Mouse (Mus musculus) erythroid progenitor cell, adult 5-6 weeks (primary cell): ENCODE results near the gene 1110002E22Rik. TPM values are rescaled to one million over a fixed set of nuclear protein-coding genes. Genes with fewer than 3 reads are reported as not detected.

Experiments used
- ATAC-seq: replicated peaks from 2 replicates; pipeline ENCODE4 v1.8.0; 2016; ENCODE audit warnings: moderate number of reproducible peaks, mild to moderate bottlenecking, moderate TSS enrichment, inconsistent platforms; ENCODE audit not compliant: poor library complexity, low FRiP score, severe bottlenecking
- total RNA-seq, 2 experiments: library from RNA; stranded (forward) in 1 of 2; stranded (reverse) in 1 of 2; fragments of 150-400 nt in 1 of 2; fragments of 186-747, 209-891 nt in 1 of 2; gene quantifications; 2 replicates each; pipeline versions ENCODE4 v1.2.3 to v1.2.4; 2015 to 2017; ENCODE audit warnings: low replicate concordance in 2 of 2

The 1110002E22Rik gene
- total RNA-seq (2015; ENCODE audit: low replicate concordance) (not detected in 2 replicates), total RNA-seq (2017; ENCODE audit: low replicate concordance) (not detected in 2 replicates)

DNA sequence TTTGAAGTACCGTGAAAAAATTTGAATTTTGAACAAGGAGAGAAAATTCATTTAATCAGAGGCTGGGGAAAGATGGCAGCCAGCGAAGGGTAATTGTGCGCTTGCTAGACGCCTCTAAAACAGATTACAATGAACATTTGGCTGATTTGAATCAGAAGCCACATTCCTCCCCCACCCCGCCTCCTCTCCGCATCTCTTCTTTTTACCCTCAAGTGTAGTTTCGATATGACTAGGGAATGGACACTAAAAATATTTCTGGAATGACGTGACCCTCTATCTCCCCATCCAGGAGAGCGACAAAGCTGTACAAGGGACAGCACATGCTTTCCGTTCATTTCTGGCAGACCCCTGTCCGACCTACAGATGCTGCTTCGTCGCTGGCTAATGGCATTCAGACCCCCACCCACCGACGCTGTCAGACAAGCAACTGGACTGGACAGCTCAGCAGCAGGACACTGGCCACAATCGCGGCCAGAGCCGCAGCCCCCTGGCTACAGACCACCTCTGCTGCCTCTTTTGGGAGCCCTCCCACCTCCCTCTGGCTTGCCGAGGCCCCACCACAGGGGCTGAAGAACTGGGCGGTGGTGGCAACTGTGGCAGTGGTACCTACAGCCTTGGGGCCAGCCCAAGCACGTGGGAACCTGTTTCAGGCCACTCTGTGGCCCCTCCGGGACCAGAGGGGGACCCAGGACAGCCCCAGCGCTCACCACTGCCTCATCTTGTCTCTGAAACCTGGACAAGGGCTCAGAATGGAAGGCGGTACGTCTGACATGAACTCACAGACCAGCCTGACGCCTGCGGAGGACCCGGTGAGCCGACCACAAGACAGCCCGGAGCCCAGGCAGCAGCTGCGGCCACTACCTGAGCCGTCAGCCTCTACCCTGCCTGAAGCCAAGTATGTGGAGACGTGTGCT, at the start of gene 1110002E22Rik:
1110002E22Rik (plus strand) TSS at position 321 of the 914 bp plus-strand sequence.
- ATAC-seq, result no peak

DNA sequence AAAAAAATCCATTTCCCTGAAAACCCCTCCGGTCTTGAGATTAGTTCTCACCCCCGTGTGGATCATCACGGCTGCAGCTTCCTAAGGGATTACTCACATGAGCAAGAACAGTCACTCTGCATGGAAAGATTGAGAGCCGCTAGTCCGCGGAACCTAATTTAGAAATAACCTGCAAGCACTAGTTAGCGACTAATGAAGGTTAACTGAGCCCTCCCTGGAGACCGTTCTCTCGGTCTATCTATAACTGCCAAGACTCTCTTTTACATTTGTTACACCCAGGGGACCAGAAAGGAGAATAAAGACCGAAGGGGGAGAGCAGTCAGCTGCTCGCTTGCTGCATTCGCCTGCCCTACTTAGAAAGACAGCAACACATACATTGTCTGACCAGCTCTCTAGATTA, 48.0 kb upstream of the 1110002E22Rik start:
- no peak for ATAC-seq

DNA sequence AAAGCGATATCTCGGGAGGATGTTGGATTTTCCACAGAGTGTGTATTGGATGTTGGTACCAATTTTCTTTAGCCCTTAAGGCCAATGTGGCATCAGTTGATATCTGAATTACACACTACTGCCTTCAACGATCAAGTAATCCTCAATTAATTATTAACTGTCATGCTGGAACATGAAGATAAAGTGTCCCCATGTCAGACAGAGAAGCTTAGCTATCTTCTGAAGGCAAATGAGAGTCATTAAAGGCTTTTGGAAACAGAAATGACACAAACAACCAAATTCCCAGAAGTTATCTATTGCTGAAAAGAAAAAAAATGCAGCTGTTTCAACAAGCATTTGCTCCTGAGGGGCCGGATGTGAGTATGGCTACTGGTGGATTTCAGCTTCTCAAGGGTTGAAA, 42.8 kb upstream of the 1110002E22Rik start:
- ATAC-seq, result no peak

DNA sequence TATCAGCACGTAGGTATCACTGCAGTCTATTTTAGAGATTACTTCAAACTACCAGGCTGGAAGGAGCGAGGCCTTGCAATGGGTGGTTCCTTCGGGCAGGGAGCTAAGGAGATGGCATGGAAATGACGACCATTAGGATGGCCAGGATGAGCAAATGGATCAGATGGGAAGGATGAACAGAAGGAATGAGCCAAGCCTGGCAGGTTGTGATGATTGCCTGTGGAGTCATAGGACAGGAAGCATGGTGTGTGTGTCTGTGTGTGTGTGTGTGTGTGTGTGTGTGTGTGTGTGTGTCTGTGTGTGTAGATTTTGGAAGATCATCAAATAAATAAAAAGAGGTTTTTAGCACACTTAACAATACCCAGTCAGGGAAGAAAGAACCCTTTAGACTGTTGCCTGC, 42.2 kb upstream of the 1110002E22Rik start:
- no peak for ATAC-seq

GRCm38 (mm10) chr3:138026286-138026685, 38.6 kb upstream of the 1110002E22Rik start:
- ATAC-seq, result no peak

DNA sequence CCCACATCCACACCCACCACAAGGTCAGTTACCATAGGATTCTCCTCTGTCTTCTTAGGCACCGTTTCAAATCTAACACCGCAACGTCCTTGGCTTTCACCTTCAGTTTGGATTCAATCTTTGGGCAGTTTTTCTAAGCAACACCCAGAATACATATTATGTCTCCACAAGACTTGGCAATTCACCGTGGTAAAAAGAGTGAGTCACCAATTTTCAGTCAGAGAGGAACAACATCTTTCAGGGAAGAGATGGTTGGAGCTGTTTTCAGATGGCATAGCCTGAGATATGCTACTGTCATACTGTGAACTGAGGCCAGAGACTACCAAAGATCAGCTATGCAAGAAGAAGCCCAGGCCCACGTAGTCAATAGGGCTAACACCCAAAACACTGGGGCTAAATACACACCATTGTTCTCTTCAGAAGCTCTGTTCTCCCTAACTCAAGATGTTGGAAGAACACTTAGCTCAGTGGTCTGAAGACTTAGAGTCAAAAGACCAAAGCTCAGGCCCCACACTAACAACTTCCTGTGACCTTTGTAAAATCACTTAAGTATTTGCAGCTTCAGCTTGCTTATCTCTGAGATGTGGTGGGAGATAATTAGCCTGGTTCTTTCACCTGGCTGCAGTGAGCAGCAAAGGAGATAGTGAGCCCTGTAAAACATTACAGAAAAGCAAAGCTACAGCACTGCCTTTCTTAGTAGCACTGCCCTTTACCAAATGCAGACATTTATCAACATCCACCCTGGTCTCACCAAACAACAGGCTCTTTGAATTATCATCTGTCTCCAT, 37.1 kb upstream of the 1110002E22Rik start:
- no peak for ATAC-seq

DNA sequence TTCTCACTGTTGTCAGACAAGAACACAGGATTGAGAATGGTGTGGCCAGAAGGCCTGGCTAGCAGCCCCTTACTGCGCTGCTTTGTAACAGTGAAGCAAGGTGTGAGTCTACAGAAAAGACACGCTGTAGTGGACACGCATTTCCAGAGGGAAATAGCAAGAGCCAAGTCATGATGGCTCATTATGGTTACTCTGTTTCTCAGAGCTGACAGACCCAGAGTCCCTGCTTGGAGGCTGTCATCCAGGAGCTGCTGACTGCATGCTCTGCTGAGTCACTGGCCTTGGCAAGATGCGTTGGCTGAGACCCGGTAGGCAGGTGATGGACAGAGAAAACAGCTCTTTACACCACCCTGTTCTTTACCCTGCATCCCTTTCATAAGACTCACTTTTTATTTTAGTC, 35.5 kb upstream of the 1110002E22Rik start:
- no peak for ATAC-seq

- no peak for ATAC-seq
Observed at GRCm38 (mm10) chr3:138030563-138030962, 34.3 kb upstream of the 1110002E22Rik start.

DNA sequence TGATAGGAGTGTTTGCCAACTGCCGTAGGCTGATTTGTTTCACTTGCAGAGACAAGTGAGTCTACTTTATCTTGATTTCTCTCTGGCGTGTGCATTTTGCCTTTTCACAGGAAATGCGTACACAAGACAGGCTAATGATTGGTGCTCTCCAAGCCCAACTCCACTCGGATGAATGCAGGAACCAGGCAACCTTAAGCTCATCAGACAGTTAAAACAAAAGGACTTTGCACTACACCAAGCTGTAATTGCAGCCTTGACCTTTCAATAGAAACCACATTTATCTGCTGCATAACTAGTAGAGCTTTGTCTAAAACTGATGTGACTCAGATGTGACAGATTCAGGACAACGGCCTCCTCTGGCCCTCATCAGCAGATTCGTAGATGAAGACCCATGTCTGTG, 30.9 kb upstream of the 1110002E22Rik start:
- ATAC-seq, result no peak; the same call in 1 of the 2 replicates

DNA sequence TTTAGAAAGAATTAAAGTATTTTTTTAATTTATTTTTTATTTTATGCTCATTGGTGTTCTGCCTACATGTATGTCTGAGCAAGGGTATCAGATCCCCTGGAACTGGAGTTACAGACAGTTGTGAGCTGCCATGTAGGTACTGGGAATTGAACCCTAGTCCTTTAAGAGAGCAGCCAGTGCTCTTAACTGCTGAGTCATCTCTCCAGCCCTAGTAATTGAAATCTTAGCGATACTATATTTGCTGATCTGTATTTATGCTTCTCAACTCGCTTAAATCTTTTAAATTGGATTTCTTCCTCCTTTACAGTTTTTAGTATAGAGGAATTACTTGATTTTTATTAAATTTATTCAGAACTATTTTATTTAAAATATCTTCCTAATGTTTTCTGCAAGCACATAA, 23.9 kb upstream of the 1110002E22Rik start:
- ATAC-seq, result no peak

GRCm38 (mm10) chr3:138041591-138042301, 23.1 kb upstream of the 1110002E22Rik start:
- no peak for ATAC-seq

DNA sequence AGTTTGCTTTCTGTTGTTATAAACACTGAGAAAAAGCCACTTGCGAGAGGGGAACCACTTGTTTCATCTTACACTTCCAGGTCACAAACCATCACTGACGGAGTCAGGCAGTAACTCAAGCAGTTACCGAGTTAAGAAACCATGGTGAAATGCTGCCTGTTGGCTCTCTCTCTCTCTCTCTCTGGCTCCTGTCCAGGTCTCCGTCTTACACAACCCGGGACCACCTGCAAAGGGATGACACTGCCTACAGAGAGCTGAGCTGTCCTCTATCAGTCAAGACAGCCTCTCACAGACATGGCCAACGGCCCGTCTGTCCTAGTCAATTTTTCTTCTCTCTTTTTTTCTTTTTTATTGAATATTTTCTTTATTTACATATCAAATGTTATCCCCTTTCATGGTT, 21.5 kb upstream of the 1110002E22Rik start:
- no peak for ATAC-seq

DNA sequence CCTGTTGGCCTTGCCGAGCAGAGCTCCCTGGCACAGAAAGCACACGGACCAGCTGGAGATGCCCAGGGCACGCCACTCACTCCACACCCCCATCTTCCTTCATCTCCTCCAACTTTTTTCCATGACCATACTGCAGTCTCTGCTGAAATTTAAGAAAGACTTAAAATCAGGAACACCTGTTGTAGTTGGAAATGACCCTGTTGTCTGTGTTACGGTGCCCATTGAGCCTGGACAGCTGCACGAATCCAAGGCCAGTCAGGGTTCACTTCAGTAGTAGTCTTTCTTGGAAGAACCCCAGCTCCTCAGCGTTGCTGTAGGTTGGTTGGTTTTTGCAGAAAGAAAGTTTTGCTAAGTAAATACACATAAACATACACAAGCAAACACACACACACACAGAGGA, 15.3 kb upstream of the 1110002E22Rik start:
- ATAC-seq, result no peak

DNA sequence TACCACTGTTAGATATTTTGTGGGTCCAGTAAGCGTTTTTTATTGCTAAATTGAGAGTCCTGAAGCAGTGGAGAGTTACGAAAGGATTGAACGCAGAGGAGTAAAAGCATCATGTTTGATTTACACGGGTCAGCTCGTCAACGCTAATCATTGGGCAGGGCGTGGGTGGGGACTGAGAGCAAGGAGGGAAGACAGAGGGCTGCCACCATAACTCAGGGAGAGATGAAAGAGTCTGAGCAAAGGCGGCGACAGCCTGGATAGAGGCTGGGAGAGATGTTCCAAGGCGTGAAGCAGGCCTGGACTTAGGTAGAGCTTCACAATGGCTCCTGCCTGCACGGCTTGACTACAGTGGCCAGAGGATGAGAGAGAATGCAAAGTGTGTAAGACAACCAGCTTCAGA, 14.1 kb upstream of the 1110002E22Rik start:
- ATAC-seq, result no peak

- no peak for ATAC-seq
Observed at GRCm38 (mm10) chr3:138051431-138051830, 13.4 kb upstream of the 1110002E22Rik start.

GRCm38 (mm10) chr3:138053969-138054368, 10.9 kb upstream of the 1110002E22Rik start:
- ATAC-seq, result no peak

DNA sequence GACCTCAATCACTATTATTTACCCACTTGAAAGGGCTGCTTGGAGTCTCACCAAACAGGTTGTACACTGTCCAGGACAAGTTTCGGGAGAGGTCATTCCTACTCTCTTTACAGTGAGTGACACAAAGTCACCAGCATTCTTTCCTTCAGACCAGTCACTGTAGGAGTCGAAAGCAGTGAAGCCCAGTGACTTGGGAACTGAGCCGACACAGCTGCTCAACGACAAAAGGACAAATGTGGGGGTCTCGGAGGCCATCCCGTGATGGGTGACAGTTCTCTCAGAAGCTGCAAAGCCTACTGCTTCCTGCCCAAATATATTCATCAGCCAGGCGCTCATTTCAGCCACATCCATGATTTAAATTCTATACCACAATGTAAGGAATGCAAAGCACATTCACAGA, 7.9 kb upstream of the 1110002E22Rik start:
- ATAC-seq, result no peak

- ATAC-seq, result no peak
Observed at GRCm38 (mm10) chr3:138058226-138058625, 6.6 kb upstream of the 1110002E22Rik start.

- no peak for ATAC-seq
Observed at GRCm38 (mm10) chr3:138060429-138060828, 4.4 kb upstream of the 1110002E22Rik start.
